Mouse (Mus musculus): ENCODE measurements around the gene Eid3.

The Eid3 gene

GRCm38 (mm10) chr10:82910198-82910597 lies 43.8 kb downstream of the Eid3 start:
- no peak for DNase-seq (ENCODE audit: low read depth, low spot score)

GRCm38 (mm10) chr10:82913238-82913637 lies 46.8 kb downstream of the Eid3 start:
- no peak for DNase-seq (ENCODE audit: low read depth, low spot score)

GRCm38 (mm10) chr10:82913772-82914171 lies 47.3 kb downstream of the Eid3 start:
- DNase-seq (ENCODE audit: low read depth, low spot score), result no peak

Data from embryo, embryonic 11.5 days (tissue).